Mouse (Mus musculus): ENCODE results near the gene Kdelr3. TPM values are rescaled to one million over a fixed set of nuclear protein-coding genes. Genes with fewer than 3 reads are reported as not detected.

Kdelr3 gene
- polyA plus RNA-seq (2021; fragmentation: Nextera tagmentation), result 1.2 and 2.1 TPM in 2 replicates
- long read RNA-seq, experiment 1, partial matches to known transcripts, result 1 of 3 reads
- long read RNA-seq, experiment 1, other reads (novel, unspliced or antisense), result 0 of 3 reads
- long read RNA-seq, experiment 2, partial matches to known transcripts, result 0 of 1 reads
- long read RNA-seq, experiment 2, other reads (novel, unspliced or antisense), result 0 of 1 reads

DNA sequence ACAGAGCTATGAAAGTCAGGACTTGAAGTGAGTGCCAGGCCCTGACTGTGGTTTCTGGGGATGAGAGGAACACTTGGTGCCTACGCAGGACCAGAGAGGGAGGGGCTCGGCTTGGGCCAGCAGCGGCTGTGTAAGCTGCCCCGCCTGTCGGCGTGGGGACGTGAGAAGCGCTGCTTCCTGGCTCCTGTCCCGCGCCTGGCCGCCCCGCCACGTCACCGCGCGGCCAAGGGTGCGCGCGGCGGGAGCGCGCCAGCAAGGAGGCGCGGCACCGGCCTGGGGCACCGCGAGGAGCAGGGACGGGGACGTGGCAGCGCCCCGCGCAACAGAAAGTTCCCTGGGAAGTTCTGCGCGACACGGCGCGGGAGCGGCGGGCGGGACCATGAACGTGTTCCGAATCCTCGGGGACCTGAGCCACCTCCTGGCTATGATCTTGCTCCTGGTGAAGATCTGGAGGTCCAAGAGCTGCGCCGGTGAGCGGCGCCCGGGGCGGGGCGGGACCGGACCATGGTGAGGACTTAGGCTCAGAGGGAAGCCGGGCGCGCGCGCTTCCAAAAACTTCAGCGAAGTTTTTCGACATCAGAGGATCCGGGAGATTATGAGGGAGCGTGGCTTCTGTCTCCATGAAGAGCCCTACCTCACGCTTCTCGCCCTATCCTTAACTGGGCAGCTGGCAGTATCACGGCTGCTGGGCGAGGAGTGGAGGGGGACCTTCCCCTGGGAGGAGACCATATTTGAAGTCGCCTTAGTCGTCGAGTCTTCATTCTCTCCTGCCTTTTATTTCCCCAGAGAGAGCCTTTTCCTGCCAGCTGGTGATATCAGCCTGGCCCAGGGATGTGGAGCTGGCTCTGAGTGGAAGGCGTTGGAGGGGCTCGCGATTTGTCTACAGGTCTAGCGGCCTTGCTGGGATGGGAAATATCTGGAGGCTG is at the start of gene Kdelr3:
Kdelr3 (plus strand) TSS at position 241 of the 926 bp plus-strand sequence.

DNA sequence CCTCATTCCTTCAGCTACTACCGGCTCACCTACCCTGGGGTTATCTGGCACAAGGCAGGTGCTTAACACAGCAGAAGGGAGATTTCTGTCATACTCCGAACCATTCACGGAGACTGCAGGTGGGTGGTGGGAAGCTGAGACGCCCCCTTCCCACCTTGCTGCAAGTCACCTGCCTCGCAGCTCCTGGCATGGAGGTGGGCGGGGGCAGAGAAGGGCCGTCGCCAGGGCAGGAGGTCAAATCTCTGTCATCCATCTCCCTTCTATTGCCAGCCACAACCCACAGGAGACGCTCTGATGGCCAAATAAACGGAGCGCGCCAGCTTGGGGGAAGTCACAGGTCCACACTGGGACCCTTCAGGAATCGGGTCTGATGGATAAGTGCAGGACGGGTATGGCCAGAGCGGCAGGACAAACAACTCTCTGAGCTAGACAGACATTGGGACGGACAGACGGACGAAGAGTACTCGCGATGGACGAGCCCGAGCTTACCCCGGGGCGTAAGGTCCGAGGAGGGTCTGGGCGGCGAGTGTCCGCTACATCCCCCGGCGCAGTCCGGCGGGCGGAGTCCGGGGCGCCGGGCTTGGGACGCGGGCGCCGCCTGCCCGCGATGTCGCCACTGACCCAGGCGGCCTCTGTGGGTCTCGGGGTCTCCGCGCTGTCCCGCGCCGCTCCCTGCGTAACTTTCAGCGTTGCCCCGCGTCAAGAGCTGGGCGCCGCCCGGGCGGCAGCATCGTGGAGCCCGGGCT is 11.3 kb upstream of the Kdelr3 start, which contains the start of gene Kcnj4:
Kcnj4 (minus strand) TSS at position 535 of the 746 bp plus-strand sequence.

GRCm38 (mm10) chr15:79546410-79547288 is 30.4 kb downstream of the Kdelr3 start, which contains the start of gene Ddx17:
Gene Ddx17 (minus strand): TSS chr15:79546741.

Small RNA genes within 50 kb of the gene (microRNA-seq; reads per million reads assigned to microRNA genes)
- gene Gm44302, result not detected

Other genes starting within 250 kb of the Kdelr3 start
- gene Baiap2l2, start 230.9 kb upstream of the Kdelr3 start, polyA plus RNA-seq (2021; fragmentation: Nextera tagmentation), result 3.8 and 4.6 TPM in 2 replicates
- 9.0 and 9.6 TPM in 2 replicates for gene Pla2g6, start 188.0 kb upstream of the Kdelr3 start, polyA plus RNA-seq (2021; fragmentation: Nextera tagmentation)
- gene Maff, start 169.8 kb upstream of the Kdelr3 start, polyA plus RNA-seq (2021; fragmentation: Nextera tagmentation), result 0.23 and 0.28 TPM in 2 replicates
- 72.2 and 91.2 TPM in 2 replicates for gene Tmem184b, start 112.8 kb upstream of the Kdelr3 start, polyA plus RNA-seq (2021; fragmentation: Nextera tagmentation)
- 26.7 and 27.5 TPM in 2 replicates for gene Csnk1e, start 60.8 kb upstream of the Kdelr3 start, polyA plus RNA-seq (2021; fragmentation: Nextera tagmentation)
- gene Kcnj4, start 11.2 kb upstream of the Kdelr3 start, polyA plus RNA-seq (2021; fragmentation: Nextera tagmentation), result 2.4 and 3.0 TPM in 2 replicates
- 12.5 and 12.6 TPM in 2 replicates for gene Ddx17, start 30.3 kb downstream of the Kdelr3 start, polyA plus RNA-seq (2021; fragmentation: Nextera tagmentation)
- gene Dmc1, start 88.7 kb downstream of the Kdelr3 start, polyA plus RNA-seq (2021; fragmentation: Nextera tagmentation), result not detected in 2 replicates
- gene Fam227a, start 142.5 kb downstream of the Kdelr3 start, polyA plus RNA-seq (2021; fragmentation: Nextera tagmentation), result 0.62 and 0.80 TPM in 2 replicates
- 68.4 and 69.4 TPM in 2 replicates for gene Cby1, start 142.8 kb downstream of the Kdelr3 start, polyA plus RNA-seq (2021; fragmentation: Nextera tagmentation)
- 165 and 171 TPM in 2 replicates for gene Tomm22, start 154.4 kb downstream of the Kdelr3 start, polyA plus RNA-seq (2021; fragmentation: Nextera tagmentation)
- gene Josd1, start 171.5 kb downstream of the Kdelr3 start, polyA plus RNA-seq (2021; fragmentation: Nextera tagmentation), result 5.0 and 5.2 TPM in 2 replicates
- gene Gtpbp1, start 174.4 kb downstream of the Kdelr3 start, polyA plus RNA-seq (2021; fragmentation: Nextera tagmentation), result 10.0 and 12.3 TPM in 2 replicates
- 8.1 and 9.3 TPM in 2 replicates for gene Sun2, start 226.1 kb downstream of the Kdelr3 start, polyA plus RNA-seq (2021; fragmentation: Nextera tagmentation)

Measured in layer of hippocampus, adult 6 months (tissue).